Mouse (Mus musculus): Measurements from ENCODE around the gene Gata1.
A peak's percentile ranks its signal among the peaks of the same experiment; 100 is the strongest.
"Not testable (repeated sequence)": the region's sequence is repeated elsewhere in the genome, so short reads cannot be mapped to it uniquely, and the experiment has no call there.

DNA sequence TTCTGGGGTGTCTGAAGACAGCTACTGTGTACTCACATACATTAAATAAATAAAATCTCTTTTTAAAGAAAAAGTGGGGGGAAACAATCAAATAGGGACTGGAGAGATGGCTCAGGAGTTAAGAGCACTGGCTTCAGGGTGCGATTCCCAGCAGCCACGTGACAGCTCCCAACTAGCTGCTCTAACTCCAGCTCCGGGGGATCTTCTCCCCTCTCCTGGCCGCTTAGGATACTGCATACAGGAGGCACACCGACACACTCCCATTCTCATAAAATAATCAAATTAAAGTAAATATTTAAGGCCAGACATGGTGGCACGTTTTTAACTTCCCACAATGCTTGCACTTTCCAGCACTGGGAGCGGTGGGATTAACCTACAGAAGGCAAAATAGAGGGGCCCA, 37.8 kb upstream of the Gata1 start:
- TF ChIP-seq POLR2AphosphoS2 (IDR thresholded peaks at IDR 0.05; ENCODE audit: low read depth, low read length); USF1 (IDR thresholded peaks at IDR 0.05; ENCODE audit: low read depth, low read length); POLR2A (IDR thresholded peaks at IDR 0.05; ENCODE audit: low read depth, low read length); CHD2 (IDR thresholded peaks at IDR 0.05; ENCODE audit: low read length); TCF12 (IDR thresholded peaks at IDR 0.05; ENCODE audit: low read depth, low read length); UBTF (IDR thresholded peaks at IDR 0.05; ENCODE audit: low read depth, low read length); PAX5 (IDR thresholded peaks at IDR 0.05; ENCODE audit: low read length); RAD21 (IDR thresholded peaks at IDR 0.05; ENCODE audit: low read depth, low read length); EP300 (IDR thresholded peaks at IDR 0.05; ENCODE audit: low read length); BHLHE40 (IDR thresholded peaks at IDR 0.05; ENCODE audit: low read depth, low read length); KAT2A (IDR thresholded peaks at IDR 0.05; ENCODE audit: insufficient replicate concordance, low read length): not testable (repeated sequence)
- peak in 1 of 2 experiments; percentile 7; a peak in 1 of 4 replicates for TF ChIP-seq CTCF (conservative IDR thresholded peaks at IDR 0.05 in 1 of 2, IDR thresholded peaks at IDR 0.05 in 1 of 2; ENCODE audit: low read depth in 2 of 2, low read length in 2 of 2)
